Mouse (Mus musculus): ENCODE measurements around the gene Tanc1.

DNA sequence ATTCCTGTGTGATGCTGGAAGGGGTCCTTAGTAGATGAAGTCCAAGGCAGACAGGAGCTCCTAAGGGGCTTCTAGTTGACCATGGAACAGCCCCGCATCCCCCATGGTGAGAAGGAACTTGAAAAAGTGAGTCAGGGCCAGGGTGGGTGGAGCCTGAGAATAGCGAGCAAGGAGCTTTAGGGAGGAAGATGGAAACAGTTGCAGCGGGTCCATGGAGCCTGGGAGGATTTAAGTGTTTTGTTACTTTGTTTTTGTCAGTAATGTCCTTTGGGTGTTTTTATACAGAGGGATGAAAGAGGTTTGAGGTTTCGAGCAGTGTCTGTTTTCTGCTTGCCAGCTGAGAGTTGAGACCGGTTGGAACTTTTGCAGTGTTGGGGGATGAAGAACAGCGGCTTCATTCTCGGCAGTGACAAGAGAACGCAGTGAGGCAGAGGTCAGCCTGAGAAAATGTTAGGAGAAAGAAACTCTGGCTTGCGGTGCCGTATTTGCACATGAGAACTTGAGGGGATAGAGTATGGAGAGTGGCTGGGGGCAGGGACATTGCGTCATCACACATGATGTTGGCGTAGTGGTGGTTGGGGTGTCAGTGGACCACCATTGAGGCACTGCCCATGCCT lies 130.8 kb downstream of the Tanc1 start:
- TF ChIP-seq CTCF (IDR thresholded peaks at IDR 0.05; ENCODE audit: low read depth) (no peak), EP300 (IDR thresholded peaks at IDR 0.05; ENCODE audit: low read depth) (no peak)
